Mouse (Mus musculus) spleen, postnatal 10 days (tissue): ENCODE measurements around the gene Actr8.

Source experiments
- DNase-seq, 2 experiments: peaks; one replicate each; pipeline ENCODE4 v3.0.0; 2021 to 2022; ENCODE audit warnings: low spot score in 2 of 2

The Actr8 gene

DNA sequence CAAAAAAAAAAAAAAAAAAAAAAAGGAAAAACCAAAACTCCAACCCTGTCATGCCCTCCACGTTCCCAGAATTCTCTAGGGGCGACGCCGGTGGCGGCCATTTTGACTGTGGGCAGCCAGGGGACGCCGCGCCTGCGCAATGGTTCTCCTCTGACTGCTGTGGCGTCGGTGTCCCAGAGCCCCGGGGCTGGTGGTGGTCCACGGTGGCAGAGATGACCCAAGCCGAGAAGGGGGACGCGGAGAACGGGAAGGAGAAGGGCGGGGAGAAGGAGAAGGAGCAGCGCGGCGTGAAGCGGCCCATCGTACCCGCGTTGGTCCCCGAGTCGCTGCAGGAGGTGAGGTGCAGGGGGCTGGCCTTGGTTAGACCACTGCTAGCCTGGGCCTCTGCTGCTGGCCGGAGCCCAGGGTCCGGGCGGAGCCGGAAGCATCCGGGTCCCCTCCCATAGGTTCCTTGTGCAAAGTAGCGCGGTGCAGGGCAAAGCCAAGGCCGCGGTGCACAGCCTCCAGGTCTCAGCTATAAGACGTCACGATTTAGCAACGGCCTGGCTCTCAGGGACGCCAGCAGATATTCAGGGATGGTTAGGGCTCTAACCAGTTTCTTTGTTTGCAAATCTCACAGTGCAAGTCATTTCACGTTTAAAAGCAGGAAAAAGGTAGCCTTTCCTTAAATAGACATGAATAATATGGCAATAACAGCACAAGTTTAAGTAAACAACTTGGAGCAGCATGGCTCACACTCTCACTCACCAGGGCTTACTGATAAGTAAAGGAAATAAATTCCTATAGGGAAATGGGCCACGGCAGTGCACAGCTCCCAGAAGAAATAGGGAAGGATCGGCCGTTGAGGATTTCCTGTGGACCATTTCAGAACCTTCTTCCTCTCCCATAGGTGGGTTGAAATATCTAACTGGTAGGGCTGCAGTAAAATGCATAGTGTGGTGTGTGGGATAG is at the start of gene Actr8:
Actr8 (plus strand) TSS at position 84 of the 951 bp plus-strand sequence.
- DNase-seq = peak; percentile 87 to 91

DNA sequence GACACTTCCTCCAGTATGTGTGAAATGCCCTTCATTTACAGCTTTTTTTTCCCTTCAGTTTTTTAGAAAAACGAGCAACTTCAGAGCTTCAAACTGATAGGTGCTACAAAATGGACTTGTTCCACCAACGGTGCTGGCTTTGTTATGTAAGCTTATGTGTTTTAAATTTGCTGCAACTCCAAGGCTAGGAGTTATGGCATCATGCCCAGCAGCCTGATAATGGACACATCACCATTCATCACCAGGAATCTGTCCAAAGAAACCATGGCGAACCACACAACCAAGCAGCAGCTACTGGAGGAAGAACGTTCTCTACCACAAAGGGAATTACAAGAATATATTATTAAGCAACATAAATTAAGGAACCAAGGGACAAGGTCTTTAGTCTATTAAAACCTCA is 49.2 kb upstream of the Actr8 start:
- no peak for DNase-seq

DNA sequence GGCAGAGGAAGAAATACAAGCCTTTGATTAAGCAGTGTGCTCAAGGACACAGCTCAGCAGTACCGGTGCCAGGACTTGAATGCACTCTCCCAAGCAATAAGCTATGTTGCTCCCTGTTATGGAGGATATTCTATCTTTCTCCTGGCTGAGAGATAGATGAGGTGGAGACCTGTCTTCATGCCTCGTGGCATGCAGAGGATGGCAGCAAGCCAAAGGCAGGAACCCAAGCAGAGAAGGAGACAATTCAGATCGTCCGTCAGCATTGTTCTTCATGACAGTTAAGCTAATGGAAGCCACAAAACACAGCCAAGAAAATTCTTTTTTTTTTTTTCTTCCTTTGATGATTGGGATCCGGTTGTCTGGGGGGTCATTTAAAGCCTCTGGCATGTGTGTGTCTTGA is 42.6 kb upstream of the Actr8 start:
- DNase-seq = no peak

DNA sequence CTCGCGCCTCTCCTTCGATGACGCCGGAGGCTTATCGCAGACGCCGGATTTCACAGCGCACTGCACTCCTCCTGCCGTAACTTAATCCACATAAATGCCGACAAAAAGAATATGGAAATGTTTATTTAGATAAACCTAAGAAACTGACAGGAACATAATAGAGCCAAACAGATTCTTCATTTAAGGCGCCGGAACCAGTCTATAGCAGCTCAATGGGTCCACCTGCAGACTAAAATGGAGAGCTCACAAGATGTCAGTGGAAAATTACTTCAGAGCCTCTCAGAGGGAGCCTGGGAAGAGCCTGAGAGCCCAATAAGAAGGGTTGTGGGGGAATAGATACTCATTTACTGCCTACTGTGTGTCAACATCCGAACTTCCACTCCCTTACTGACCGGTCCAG is 40.7 kb upstream of the Actr8 start:
- DNase-seq = no peak

DNA sequence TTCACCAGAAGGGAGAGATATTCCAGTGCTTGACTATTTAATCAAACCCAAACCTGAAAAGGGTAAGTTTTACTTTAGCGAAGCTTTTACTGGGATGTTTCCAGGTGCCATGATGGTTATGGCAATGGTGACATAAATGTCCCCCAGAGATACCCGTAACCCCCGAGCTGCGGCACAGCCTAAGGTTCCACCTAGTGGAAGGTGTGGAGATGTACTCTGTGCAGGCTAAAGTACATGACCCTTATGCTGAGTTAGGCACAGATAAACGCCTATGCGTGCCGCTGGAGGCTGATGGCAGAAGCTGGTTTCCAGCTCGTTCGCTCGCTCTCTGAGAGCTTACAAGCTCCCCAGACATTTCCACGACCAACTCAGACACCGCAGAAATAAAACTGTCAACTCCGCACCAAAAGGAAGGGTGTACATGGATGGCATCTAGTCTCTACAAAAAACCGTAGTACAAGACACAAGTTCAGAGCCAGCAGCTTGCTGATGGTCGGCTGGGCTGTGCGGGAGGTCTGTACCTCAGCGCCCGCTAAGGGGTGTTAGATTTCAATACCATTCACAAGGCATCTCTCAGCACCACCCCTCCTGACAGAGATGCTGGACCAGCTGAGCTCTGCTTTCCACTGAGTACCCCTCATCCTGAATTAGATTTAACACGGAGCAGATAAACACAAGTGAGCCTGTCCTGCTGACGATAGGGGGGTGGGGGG is 38.4 kb upstream of the Actr8 start:
- no peak for DNase-seq

DNA sequence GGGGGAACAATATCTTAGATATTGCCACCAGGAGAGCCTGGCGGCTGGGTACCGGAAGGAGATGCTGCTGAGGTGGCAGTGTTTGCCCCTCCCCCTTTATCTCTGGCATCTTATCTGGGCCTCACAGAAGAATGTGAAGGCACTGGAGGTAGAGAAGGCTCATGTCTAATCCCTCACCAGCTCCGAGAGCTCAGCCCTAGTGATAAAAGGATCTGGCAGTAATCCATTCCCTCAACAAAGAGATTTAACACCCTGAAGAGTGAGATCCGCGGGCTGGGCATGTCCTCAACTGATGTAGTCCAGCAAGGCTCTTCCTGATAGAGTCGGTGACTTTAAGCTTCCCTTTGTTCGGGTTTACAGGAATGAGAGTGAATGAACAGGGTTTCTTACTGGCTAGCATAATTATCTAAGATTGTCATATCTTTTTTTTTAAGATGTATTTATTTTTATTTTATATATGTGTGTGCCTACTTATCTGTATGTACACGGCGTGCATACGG is 37.8 kb upstream of the Actr8 start:
- no peak for DNase-seq

DNA sequence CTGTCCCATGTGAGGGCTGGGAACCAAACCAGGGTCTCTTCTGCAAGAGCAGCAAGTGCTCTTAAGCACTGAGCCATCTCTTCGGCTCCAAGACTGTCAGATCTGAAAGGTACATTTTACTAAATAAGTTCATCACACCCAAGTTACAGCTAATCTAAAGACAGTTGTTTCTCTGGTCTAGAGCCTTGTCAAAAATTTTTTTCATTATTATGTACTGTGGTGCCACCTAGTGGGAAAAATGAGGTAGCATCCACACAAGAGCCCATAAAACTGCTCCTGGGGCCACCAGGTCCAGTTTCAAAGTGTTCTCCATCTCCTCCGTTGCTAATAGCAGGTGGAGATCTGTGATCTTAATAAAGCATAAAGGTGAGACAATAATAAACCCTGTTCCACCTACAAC is 37.3 kb upstream of the Actr8 start:
- peak in 1 of 2 experiments; percentile 33 for DNase-seq

DNA sequence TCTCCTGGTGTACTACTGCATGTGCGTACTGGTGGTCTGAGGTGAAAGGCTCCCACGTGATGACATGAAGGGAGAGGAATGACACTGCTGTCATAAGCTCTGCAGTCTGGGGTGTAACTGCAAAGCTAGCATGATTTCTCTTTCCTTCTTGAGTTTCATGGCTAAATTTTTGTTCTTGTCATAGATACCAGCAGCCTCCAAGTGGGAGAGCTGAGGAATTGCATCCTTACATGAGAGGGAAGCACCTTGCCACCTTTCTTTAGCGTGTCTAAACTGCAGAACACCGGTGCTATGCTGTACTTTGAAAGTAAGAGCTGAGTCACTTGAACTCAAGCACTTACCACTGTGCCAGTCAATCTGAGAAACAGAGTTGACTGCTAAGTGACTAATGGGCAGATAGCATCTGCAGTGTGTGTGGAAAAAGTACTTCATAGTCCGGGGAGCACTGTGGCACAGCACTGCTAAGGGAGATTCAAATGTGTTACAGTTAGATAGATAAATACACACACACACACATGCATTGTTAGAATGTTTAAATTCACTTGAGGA is 31.3 kb upstream of the Actr8 start:
- DNase-seq = no peak

DNA sequence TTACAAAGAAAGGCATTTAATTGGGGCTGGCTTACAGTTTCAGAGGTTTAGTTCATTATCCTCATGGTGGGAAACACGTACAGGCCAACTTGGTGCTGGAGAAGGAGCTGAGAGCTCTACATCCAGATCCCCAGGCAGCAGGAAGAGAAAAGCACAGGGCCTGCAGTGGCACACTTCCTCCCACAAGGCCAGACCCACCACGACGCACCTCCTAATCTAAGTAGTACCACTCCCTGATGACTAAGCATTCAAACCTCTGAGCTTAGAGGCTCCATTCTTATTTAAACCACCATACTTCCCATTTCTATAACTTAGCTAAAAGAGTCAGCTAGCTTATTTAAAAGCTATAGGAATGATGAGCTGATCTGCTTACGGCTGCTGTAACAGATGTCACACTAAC is 27.3 kb upstream of the Actr8 start:
- DNase-seq = no peak

DNA sequence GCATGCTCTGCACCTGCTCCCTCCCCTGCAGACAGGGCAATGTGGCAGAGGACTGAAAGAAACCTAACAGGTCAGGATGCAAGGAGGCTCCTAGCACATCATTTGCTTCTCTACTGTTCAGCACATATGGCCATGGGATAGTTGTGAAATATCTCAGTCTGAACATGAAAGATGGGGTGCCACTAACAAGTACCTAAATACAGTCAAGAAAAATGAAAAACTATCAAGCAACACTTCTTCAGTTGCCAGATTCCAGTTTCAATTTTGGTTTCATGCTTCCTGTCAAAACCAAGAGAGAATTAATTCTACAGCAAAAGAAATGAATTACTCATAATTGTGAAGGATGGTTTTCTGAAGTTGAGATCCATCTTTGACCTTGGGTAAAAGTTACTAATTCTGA is 20.7 kb upstream of the Actr8 start:
- DNase-seq = no peak

DNA sequence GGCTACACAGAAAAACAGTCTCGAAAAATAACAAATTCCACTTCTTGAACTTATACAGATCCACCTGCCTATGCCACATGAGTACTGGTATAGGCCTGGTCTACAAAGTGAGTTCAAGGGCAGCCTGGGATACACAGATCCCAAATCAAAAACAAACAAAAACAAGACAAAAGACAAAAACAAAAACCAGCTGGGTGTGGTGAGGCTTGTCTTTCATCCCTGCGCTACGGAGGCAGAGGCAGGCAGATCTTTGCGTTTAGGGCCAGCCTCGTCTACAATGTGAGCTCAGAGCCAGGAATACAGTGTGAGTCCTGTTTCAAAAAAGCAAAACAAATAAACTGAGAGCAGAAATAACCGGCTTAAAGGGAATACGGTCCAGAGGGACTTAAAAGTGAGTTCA is 10.5 kb upstream of the Actr8 start:
- DNase-seq = no peak

DNA sequence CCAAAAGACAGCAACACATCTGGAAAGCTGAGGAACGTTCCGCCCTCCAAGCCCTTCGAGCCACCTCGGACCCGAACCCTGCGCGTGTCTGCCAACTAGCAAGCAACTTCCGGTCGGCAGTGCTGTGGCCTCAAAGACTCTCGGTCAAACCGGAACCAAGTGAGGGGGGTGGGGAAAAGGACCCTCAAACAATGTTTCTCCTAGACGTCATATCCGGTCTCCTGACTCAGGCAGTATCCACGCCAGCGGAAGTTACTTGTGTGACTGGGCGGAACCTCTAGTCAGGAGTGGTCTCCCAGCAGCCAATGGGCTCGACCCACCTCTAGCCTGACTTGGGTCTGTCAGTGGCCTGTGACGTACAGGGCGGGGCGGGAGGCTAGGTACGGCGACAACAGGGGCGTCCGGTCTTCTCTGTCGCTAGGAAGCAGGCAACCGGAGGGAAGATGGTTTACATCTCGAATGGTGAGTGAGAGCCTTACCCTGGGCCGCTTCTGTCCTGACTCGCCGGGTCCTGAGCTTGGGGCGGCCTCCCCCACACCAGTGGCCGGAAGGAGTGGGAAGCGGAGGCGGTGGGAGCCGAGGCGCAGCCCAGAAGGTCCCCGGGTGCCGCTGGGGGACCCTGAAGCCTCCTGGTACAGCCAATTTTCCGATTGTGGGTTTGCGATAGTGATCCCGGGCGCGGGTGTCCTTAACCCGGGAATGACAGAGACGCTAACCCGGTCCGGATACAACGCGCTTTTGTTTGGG is 9.9 kb upstream of the Actr8 start, which contains the start of gene Selenok:
Selenok (plus strand) TSS at position 234 of the 747 bp plus-strand sequence.
- peak; percentile 82 to 95 for DNase-seq

DNA sequence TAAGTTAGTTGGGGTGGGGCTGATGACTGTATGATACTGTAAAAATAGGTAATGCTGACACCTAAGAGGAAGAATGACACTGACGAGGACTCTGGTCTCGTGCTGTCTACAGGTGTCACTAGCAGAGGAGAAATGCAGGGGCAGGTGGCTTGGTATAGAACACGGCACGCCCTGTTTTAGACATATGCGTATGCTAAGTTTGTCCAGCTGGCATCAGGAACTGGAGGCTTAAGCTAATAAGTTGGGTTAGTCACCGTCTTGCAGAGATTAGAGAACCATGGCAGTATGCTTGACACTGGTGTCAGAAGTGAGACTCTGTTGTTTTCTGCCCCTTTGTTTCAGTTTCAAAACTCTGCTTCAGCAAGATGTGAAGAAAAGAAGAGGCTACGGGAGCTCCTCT is 6.7 kb upstream of the Actr8 start:
- DNase-seq = no peak

DNA sequence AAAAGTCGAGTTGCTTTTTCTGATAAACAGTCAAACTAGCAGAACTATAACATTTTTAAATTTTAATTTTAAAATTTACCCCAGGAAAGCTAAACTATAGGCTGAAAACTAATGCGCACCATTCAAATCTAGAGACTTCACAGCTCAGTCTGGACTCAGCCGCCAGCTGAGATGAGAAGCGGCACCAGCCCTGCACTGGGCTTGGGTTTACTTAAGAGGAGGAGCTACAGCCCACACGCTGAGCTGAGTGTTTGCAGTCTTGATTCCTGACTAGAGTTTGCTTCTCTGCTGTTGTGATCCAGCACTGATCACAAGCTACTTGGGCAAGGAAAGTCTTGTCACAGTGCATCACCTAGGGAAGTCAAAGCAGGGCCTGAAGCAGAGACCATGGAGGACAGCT is 6.1 kb upstream of the Actr8 start:
- no peak for DNase-seq

DNA sequence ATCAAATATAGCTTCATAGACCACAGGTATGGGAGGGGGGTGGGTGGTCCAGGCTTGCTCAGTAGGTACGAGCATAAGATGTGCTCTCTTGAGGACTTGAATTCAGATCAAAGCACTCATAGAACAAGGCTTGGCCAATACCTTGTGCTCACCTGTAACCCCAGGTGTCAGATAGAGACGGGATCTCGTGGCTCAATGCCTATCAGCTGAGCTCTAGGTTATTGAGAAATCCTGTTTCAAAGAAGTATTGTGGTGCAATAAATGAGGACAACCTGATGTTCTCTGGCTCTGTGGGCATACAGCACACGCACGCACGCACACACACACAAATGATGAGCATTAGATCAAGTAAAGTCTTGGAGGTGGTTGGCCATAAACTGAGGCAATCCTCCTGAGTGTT is 1.2 kb upstream of the Actr8 start:
- DNase-seq = no peak

DNA sequence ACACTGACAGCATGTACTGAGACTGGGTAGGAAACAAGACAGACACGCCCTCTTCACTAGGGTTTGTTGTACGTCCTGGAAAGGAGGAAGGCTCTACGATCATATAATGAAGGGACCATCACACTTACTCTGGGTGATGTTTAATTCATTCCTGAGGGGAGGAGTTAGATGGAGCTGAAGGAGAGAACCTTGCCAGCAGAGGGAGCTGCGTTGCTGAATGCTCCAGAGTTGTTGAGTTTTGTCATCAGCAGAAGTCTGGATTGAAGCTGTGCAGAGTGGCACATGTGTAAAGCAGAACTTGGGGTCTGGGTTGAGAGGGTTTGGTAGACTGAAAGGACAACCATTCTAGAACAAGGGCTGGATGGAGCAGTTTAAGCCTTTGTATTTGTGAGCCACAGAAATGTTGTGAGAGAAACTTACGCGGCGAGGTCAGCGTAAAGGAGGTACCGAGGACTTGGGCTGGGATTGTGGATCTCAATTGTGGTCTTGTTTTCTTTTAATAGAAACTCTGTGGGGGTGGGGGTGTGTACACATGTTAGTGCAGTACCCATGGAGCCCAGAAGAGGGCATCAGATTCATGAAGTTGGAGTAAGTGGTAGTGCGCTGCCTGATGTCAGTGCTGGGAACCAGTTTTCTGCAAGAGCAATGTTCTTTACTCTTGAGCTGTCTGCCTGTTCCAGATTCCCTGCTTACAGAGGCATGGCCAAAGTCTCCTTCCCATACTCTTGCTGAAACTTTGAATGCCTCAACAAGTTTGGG is 2.5 kb downstream of the Actr8 start:
- peak in 1 of 2 experiments; percentile 61 for DNase-seq

DNA sequence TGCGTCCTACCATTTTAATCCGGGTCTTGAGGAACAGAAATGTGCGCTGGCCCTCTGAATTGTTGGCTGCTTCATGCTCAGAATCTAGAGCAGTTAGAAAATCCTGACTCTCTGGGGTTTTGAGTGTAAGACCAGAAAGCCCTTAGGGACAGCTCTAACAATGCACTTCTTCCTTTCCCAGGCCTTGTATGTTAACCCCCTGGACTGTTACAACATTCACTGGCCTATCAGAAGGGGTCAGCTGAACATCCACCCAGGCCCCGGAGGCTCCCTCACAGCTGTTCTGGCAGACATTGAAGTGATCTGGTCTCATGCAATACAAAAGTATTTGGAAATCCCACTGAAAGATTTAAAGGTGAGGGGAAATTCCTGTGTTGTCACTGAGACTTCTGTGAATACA is 8.0 kb downstream of the Actr8 start:
- no peak for DNase-seq

DNA sequence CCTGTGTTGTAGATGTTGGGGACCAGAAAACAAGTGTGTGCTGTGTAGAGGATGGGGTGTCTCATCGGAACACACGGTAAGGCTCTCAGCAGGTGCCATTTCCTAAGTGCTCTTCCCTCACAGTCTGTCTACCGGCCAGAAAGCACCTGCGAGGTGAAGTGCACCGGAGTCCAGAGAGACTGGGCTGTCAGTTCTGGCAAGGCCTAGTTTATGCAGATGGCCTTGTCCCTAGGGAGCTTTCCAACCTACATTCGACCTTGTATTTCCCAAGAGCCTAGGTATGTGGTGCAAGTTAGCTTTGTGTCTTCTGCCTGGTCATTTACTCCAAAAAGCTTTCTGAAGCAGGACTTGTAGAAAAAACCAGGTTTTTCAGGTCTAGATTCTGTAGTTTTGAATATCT is 9.1 kb downstream of the Actr8 start:
- DNase-seq = no peak

DNA sequence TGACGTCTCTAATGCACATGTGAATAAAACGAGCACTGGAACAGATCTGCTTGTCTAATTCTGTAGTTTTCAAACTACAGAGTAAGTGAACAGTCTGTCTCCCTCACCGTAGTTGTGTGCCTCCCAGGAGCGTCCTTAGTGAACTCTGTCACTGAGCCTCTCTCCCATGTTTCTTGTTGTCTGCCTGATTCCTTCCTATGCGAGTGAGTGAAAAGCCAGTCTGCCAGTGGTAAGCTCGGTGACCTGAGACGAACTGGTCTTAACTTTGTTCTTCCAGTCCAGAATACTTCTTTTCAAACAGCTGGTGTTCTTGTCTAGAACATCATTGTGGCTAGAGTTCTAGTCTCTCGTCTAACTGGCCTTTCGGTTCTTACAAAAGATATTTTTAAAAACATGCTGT is 9.6 kb downstream of the Actr8 start:
- no peak for DNase-seq

DNA sequence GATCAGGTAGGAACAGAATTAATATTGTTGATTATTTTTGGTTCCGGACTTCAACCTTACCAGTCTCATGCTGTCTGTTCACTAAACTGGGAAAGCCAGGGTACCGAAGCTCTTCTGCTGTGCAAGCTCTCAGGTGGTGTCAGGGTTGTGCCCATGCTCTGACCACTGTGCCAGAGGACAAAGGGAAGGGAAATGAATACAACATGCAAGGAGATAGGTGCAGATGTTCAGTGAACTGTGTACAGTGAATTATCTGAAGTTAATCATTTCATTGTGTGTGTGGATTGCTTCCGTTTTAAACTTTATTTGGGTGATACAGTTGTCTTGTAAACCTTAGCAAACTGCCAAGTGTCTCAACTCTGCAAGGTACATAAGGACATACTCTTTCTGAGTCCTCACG is 10.2 kb downstream of the Actr8 start:
- DNase-seq = no peak

DNA sequence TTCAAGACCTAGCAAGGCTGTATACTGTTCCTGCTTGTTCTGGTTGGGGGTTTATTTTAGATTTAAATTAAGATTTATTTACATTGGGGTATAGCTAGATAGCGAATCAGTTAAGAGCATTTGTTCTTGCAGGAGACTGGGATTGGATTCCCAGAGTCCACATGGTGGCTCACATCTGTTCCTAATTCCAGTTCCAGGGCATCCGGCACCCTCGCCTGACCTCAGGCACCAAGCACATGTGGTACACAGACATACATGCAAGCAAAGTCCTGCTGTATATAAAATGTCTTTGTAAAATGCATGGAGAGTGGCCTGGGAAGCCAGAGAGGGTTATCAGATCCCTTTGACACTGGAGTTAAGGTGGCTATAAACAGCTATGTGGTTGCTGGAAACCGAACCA is 16.8 kb downstream of the Actr8 start:
- no peak for DNase-seq
